Mouse (Mus musculus): ENCODE data around the gene Fam166a. TPM values are rescaled to one million over a fixed set of nuclear protein-coding genes. Genes with fewer than 3 reads are reported as not detected.

Fam166a gene
- polyA plus RNA-seq, 1 experiment from 2014 or later, result 0.88 TPM

DNA sequence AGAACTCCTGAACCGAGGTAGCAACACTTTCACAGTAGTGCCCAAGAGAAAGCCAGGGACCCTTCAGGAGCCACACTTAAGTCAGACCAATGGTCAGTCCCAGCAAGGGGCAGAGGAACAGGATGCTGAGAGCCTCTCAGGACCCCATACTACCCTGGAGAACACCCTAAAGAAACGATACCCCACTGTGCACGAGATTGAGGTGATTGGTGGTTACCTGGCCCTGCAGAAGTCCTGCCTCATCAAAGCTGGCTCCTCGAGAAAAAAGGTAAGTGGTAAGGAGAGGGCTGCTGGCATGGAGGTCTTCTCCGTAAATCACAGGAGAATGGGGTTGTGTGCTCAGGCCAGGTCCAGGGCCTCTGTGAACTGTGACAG, 45.7 kb downstream of the Fam166a start:
- peak overlapping the region; percentile 63; the same call in 1 of the 2 replicates for H3K9ac ChIP-seq (ENCODE audit: low read length)
- H3K4me2 ChIP-seq (ENCODE audit: low read depth, low read length, severe bottlenecking), result no peak overlapping the region
- peaks cover 16% of the 10 kb centered on the region for H3K4me1 ChIP-seq (replicated peaks; ENCODE audit: control insufficient read depth, insufficient read depth, low read length)
- ATAC-seq (replicated peaks; ENCODE audit: low FRiP score), result no peak
- H3K4me3 ChIP-seq (ENCODE audit: low read depth, low read length), result no peak overlapping the region
- 83% methylated on average over 5 of the region's 5 CpGs for whole genome bisulfite sequencing
- H3K9me3 ChIP-seq (ENCODE audit: control insufficient read depth, low read length), result no peaks in the 10 kb centered on the region
- no peak overlapping the region for H3K27ac ChIP-seq (ENCODE audit: low read depth, low read length)
- H3K27me3 ChIP-seq (ENCODE audit: control insufficient read depth, insufficient read depth, low read length), result peaks cover 16% of the 10 kb centered on the region
- no peaks in the 10 kb centered on the region for H3K36me3 ChIP-seq (ENCODE audit: control insufficient read depth, insufficient read depth, low read length)
- DNase-seq (ENCODE audit: low spot score), result no peak

DNA sequence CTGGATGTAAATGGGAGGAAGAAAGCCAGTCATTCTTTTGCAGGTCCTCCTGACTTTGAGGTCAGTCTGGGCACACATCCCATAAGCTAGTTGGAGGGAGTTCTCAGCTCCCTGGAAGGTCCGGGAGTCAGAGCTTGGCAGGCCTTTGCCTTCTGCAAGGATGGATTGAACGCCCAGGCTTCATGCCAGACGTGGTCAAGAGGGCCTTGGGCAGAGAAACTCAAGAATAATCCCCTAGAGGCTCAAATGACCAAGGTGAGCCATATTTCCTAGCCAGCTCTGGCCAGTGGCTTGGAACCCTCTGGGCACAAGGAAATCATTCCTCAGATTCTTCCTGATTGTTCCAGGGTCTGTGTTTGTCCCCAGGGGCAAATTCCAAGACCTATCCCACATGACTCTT, 46.3 kb downstream of the Fam166a start:
- Histone ChIP-seq H3K4me1 (replicated peaks; ENCODE audit: control insufficient read depth, insufficient read depth, low read length) (peaks cover 16% of the 10 kb centered on the region), H3K27ac (ENCODE audit: low read depth, low read length) (no peak overlapping the region), H3K4me3 (ENCODE audit: low read depth, low read length) (no peak overlapping the region), H3K27me3 (ENCODE audit: control insufficient read depth, insufficient read depth, low read length) (peaks cover 16% of the 10 kb centered on the region), H3K9me3 (ENCODE audit: control insufficient read depth, low read length) (no peaks in the 10 kb centered on the region), H3K4me2 (ENCODE audit: low read depth, low read length, severe bottlenecking) (no peak overlapping the region), H3K9ac (ENCODE audit: low read length) (no peak overlapping the region), H3K36me3 (ENCODE audit: control insufficient read depth, insufficient read depth, low read length) (no peaks in the 10 kb centered on the region)
- no peak for ATAC-seq (replicated peaks; ENCODE audit: low FRiP score)
- WGBS, result 80% methylated on average over 3 of the region's 3 CpGs
- no peak for DNase-seq (ENCODE audit: low spot score)

DNA sequence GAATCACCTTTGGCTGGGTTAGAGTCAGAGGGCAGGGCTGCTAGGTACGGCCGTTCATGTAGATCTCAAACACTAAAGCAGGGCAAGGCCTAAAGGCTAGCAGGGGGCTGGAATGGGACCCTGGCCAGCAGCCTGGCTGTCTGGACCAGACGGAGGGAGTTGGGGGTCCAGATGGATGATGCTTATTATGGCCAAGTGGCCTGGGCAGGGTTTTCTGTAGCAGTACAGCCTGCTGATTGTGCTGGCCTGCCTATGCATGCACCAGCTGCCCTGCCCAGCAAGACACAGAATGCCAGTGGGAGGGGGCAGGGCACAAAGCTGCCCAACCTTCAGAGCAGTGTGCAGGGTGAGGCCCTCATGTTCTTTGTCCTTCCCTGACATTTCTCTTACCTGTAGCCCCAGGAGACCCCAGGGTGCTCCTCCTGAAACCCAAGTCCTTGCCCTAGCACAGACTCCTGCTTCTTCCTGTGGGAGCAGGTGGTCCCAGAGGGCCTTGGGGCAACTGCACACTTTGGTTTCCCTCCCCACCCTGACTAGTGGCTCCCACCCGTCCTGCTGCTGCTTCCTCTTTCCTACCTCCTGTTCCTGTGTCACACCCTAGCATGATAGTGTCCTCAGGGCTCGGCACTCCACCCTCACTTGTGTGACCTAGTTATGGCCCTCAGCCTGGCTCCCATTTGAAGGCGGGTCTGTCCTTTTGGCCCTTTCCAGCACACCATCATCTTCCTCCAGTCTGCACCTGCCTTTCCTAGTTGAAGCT, 47.5 kb downstream of the Fam166a start:
- peaks cover 19% of the 10 kb centered on the region for H3K4me1 ChIP-seq (replicated peaks; ENCODE audit: control insufficient read depth, insufficient read depth, low read length)
- ATAC-seq (replicated peaks; ENCODE audit: low FRiP score) (no peak), DNase-seq (ENCODE audit: low spot score) (no peak)
- H3K9ac ChIP-seq (ENCODE audit: low read length), result peak overlapping the region; percentile 27; the same call in 1 of the 2 replicates
- H3K36me3 ChIP-seq (ENCODE audit: control insufficient read depth, insufficient read depth, low read length), result no peaks in the 10 kb centered on the region; the same call in 1 of the 2 replicates
- H3K27me3 ChIP-seq (ENCODE audit: control insufficient read depth, insufficient read depth, low read length), result peaks cover 16% of the 10 kb centered on the region
- H3K4me3 ChIP-seq (ENCODE audit: low read depth, low read length), result no peak overlapping the region
- no peaks in the 10 kb centered on the region for H3K9me3 ChIP-seq (ENCODE audit: control insufficient read depth, low read length)
- 80% methylated on average over 6 of the region's 6 CpGs for WGBS
- no peak overlapping the region for H3K27ac ChIP-seq (ENCODE audit: low read depth, low read length)
- H3K4me2 ChIP-seq (ENCODE audit: low read depth, low read length, severe bottlenecking), result no peak overlapping the region

DNA sequence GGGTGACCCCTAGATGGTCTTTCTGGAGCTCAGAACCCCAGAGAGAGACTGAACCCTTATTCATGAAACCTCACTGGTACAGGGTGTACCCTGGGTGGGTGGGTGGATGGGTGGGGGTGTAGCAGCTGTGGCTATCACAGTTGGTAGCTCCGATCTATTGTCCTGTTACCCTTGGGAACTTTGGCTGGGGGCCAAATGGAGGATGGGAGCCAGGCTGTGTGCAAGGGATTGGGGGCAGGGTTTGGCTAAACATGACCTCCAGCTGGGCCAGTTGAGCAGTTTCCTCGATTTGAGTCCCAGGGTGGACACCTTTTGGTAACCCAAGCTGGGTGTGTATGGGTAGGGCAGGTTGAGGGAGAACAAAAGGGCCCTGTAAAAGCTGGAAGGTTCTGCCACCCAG, 48.2 kb downstream of the Fam166a start:
- WGBS, result 61% methylated on average over 2 of the region's 2 CpGs
- Histone ChIP-seq H3K4me3 (ENCODE audit: low read depth, low read length) (no peak overlapping the region), H3K4me2 (ENCODE audit: low read depth, low read length, severe bottlenecking) (no peak overlapping the region), H3K27me3 (ENCODE audit: control insufficient read depth, insufficient read depth, low read length) (peaks cover 16% of the 10 kb centered on the region), H3K4me1 (replicated peaks; ENCODE audit: control insufficient read depth, insufficient read depth, low read length) (peaks cover 26% of the 10 kb centered on the region), H3K9ac (ENCODE audit: low read length) (no peak overlapping the region), H3K27ac (ENCODE audit: low read depth, low read length) (no peak overlapping the region), H3K36me3 (ENCODE audit: control insufficient read depth, insufficient read depth, low read length) (no peaks in the 10 kb centered on the region; the same call in 1 of the 2 replicates), H3K9me3 (ENCODE audit: control insufficient read depth, low read length) (no peaks in the 10 kb centered on the region)
- no peak for DNase-seq (ENCODE audit: low spot score)
- no peak for ATAC-seq (replicated peaks; ENCODE audit: low FRiP score)

DNA sequence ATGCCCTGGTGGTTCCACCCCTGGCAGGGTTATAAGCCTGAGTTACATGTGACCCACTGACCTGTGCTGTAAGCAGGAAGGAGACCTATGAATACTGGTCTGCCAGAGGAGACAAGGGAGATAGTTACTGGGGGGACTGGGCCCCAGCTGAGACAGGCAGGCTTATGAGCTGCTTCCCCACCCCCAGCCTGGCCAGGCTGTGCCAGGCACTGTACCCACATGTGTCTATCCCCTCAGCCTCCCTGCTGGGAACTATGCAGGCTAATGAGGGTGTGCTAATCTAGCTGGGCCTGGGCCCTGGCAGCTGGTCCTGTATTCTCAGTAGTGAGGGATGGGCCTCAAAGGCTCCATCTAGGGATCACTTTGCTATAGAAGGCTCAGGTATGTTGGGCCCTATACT, 48.7 kb downstream of the Fam166a start:
- Histone ChIP-seq H3K9me3 (ENCODE audit: control insufficient read depth, low read length) (no peaks in the 10 kb centered on the region), H3K4me1 (replicated peaks; ENCODE audit: control insufficient read depth, insufficient read depth, low read length) (peaks cover 26% of the 10 kb centered on the region), H3K27ac (ENCODE audit: low read depth, low read length) (no peak overlapping the region), H3K36me3 (ENCODE audit: control insufficient read depth, insufficient read depth, low read length) (no peaks in the 10 kb centered on the region; the same call in 1 of the 2 replicates), H3K4me2 (ENCODE audit: low read depth, low read length, severe bottlenecking) (no peak overlapping the region), H3K9ac (ENCODE audit: low read length) (no peak overlapping the region), H3K27me3 (ENCODE audit: control insufficient read depth, insufficient read depth, low read length) (peaks cover 16% of the 10 kb centered on the region), H3K4me3 (ENCODE audit: low read depth, low read length) (no peak overlapping the region)
- ATAC-seq (replicated peaks; ENCODE audit: low FRiP score) (no peak), DNase-seq (ENCODE audit: low spot score) (no peak)

DNA sequence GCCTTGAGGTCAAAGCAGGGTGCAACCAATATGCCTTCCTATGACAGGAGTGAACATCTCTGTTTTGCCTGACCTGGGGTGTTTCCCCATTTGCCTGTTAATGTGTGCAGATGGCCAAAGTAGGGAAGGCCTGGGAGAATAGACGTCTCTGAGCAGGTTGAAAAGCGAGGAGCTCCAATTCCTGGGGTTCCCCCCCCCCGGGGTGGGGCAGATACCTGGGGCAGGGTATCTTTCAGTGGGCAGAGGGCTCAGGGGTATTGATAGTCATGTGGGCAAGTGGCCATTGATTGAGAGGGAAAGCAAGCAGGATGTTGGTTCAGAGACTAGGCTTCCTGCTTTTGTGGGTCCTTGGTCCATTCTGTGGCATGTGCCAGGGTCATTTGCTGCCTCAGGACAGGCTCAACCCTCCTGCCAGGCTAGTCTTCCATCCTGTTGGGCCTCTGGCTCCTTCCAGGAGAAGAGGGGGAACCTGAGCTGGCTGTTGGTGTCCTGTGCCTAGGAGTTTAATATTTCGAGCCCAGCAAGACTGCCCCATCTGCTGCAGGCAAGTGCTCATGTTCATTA, 49.3 kb downstream of the Fam166a start:
- ATAC-seq (replicated peaks; ENCODE audit: low FRiP score) (no peak), DNase-seq (ENCODE audit: low spot score) (no peak)
- peaks cover 16% of the 10 kb centered on the region for H3K27me3 ChIP-seq (ENCODE audit: control insufficient read depth, insufficient read depth, low read length)
- H3K36me3 ChIP-seq (ENCODE audit: control insufficient read depth, insufficient read depth, low read length), result no peaks in the 10 kb centered on the region; the same call in 1 of the 2 replicates
- peaks cover 26% of the 10 kb centered on the region for H3K4me1 ChIP-seq (replicated peaks; ENCODE audit: control insufficient read depth, insufficient read depth, low read length)
- no peak overlapping the region for H3K4me2 ChIP-seq (ENCODE audit: low read depth, low read length, severe bottlenecking)
- H3K9me3 ChIP-seq (ENCODE audit: control insufficient read depth, low read length), result no peaks in the 10 kb centered on the region
- no peak overlapping the region for H3K4me3 ChIP-seq (ENCODE audit: low read depth, low read length)
- WGBS, result 75% methylated on average over 4 of the region's 4 CpGs
- no peak overlapping the region for H3K9ac ChIP-seq (ENCODE audit: low read length)
- H3K27ac ChIP-seq (ENCODE audit: low read depth, low read length), result no peak overlapping the region

Other genes with a start within 250 kb of the Fam166a start
- gene Mrpl41, start 243.6 kb upstream of the Fam166a start, polyA plus RNA-seq (2014; fragmentation: Nextera tagmentation; extraction: Ambion mirVana), result 130 and 141 TPM in 2 replicates
- 3.3 and 4.5 TPM in 2 replicates for gene Pnpla7, start 242.7 kb upstream of the Fam166a start, polyA plus RNA-seq (2014; fragmentation: Nextera tagmentation; extraction: Ambion mirVana)
- gene Nsmf, start 164.4 kb upstream of the Fam166a start, polyA plus RNA-seq (2014; fragmentation: Nextera tagmentation; extraction: Ambion mirVana), result 68.0 and 81.2 TPM in 2 replicates
- gene Entpd8, start 138.4 kb upstream of the Fam166a start, polyA plus RNA-seq (2014; fragmentation: Nextera tagmentation; extraction: Ambion mirVana), result not detected in 2 replicates
- 0.31 TPM in 1 of 2 replicates, not detected in the other for gene Noxa1, start 123.6 kb upstream of the Fam166a start, polyA plus RNA-seq (2014; fragmentation: Nextera tagmentation; extraction: Ambion mirVana)
- gene Nrarp, start 38.0 kb upstream of the Fam166a start, polyA plus RNA-seq (2014; fragmentation: Nextera tagmentation; extraction: Ambion mirVana), result 63.6 and 72.1 TPM in 2 replicates
- 1.3 and 1.5 TPM in 2 replicates for gene Tor4a, start 21.9 kb upstream of the Fam166a start, polyA plus RNA-seq (2014; fragmentation: Nextera tagmentation; extraction: Ambion mirVana)
- 110 TPM in 2 replicates for gene Nelfb, start 7.3 kb upstream of the Fam166a start, polyA plus RNA-seq (2014; fragmentation: Nextera tagmentation; extraction: Ambion mirVana)
- gene Stpg3, start 4.1 kb upstream of the Fam166a start, polyA plus RNA-seq (2014; fragmentation: Nextera tagmentation; extraction: Ambion mirVana), result not detected in 2 replicates
- 615 and 680 TPM in 2 replicates for gene Tubb4b, start 6.0 kb downstream of the Fam166a start, polyA plus RNA-seq (2014; fragmentation: Nextera tagmentation; extraction: Ambion mirVana)
- gene Slc34a3, start 15.6 kb downstream of the Fam166a start, polyA plus RNA-seq (2014; fragmentation: Nextera tagmentation; extraction: Ambion mirVana), result not detected in 2 replicates
- not detected in 2 replicates for gene Rnf224, start 18.0 kb downstream of the Fam166a start, polyA plus RNA-seq (2014; fragmentation: Nextera tagmentation; extraction: Ambion mirVana)
- gene Rnf208, start 23.5 kb downstream of the Fam166a start, polyA plus RNA-seq (2014; fragmentation: Nextera tagmentation; extraction: Ambion mirVana), result 33.0 and 37.6 TPM in 2 replicates
- gene Cysrt1, start 23.7 kb downstream of the Fam166a start, polyA plus RNA-seq (2014; fragmentation: Nextera tagmentation; extraction: Ambion mirVana), result not detected in 2 replicates
- 5.1 and 5.8 TPM in 2 replicates for gene AL732309.1, start 28.1 kb downstream of the Fam166a start, polyA plus RNA-seq (2014; fragmentation: Nextera tagmentation; extraction: Ambion mirVana)
- 13.6 and 15.8 TPM in 2 replicates for gene Tmem203, start 36.7 kb downstream of the Fam166a start, polyA plus RNA-seq (2014; fragmentation: Nextera tagmentation; extraction: Ambion mirVana)
- 4.6 and 7.3 TPM in 2 replicates for gene Tprn, start 43.9 kb downstream of the Fam166a start, polyA plus RNA-seq (2014; fragmentation: Nextera tagmentation; extraction: Ambion mirVana)
- gene Ssna1, start 53.7 kb downstream of the Fam166a start, polyA plus RNA-seq (2014; fragmentation: Nextera tagmentation; extraction: Ambion mirVana), result 222 and 238 TPM in 2 replicates
- gene Anapc2, start 53.7 kb downstream of the Fam166a start, polyA plus RNA-seq (2014; fragmentation: Nextera tagmentation; extraction: Ambion mirVana), result 116 and 126 TPM in 2 replicates
- not detected in 2 replicates for gene Tmem210, start 69.4 kb downstream of the Fam166a start, polyA plus RNA-seq (2014; fragmentation: Nextera tagmentation; extraction: Ambion mirVana)
- gene Lrrc26, start 71.2 kb downstream of the Fam166a start, polyA plus RNA-seq (2014; fragmentation: Nextera tagmentation; extraction: Ambion mirVana), result not detected in 2 replicates
- gene Grin1, start 100.4 kb downstream of the Fam166a start, polyA plus RNA-seq (2014; fragmentation: Nextera tagmentation; extraction: Ambion mirVana), result 1.7 and 2.1 TPM in 2 replicates
- gene Man1b1, start 113.6 kb downstream of the Fam166a start, polyA plus RNA-seq (2014; fragmentation: Nextera tagmentation; extraction: Ambion mirVana), result 75.7 and 77.8 TPM in 2 replicates
- gene Dpp7, start 137.6 kb downstream of the Fam166a start, polyA plus RNA-seq (2014; fragmentation: Nextera tagmentation; extraction: Ambion mirVana), result 20.1 and 20.5 TPM in 2 replicates
- 3.1 and 5.4 TPM in 2 replicates for gene Uap1l1, start 146.9 kb downstream of the Fam166a start, polyA plus RNA-seq (2014; fragmentation: Nextera tagmentation; extraction: Ambion mirVana)
- 79.0 and 85.0 TPM in 2 replicates for gene Sapcd2, start 153.6 kb downstream of the Fam166a start, polyA plus RNA-seq (2014; fragmentation: Nextera tagmentation; extraction: Ambion mirVana)
- 0.23 TPM in 1 of 2 replicates, not detected in the other for gene Entpd2, start 177.1 kb downstream of the Fam166a start, polyA plus RNA-seq (2014; fragmentation: Nextera tagmentation; extraction: Ambion mirVana)
- 120 and 128 TPM in 2 replicates for gene Npdc1, start 180.6 kb downstream of the Fam166a start, polyA plus RNA-seq (2014; fragmentation: Nextera tagmentation; extraction: Ambion mirVana)
- not detected in 2 replicates for gene Fut7, start 204.5 kb downstream of the Fam166a start, polyA plus RNA-seq (2014; fragmentation: Nextera tagmentation; extraction: Ambion mirVana)
- gene Abca2, start 210.0 kb downstream of the Fam166a start, polyA plus RNA-seq (2014; fragmentation: Nextera tagmentation; extraction: Ambion mirVana), result 9.9 and 10.2 TPM in 2 replicates
- 0.61 and 0.77 TPM in 2 replicates for gene Clic3, start 238.1 kb downstream of the Fam166a start, polyA plus RNA-seq (2014; fragmentation: Nextera tagmentation; extraction: Ambion mirVana)
- gene Paxx, start 242.3 kb downstream of the Fam166a start, polyA plus RNA-seq (2014; fragmentation: Nextera tagmentation; extraction: Ambion mirVana), result 22.9 and 24.2 TPM in 2 replicates

Data from forebrain, embryonic 11.5 days (tissue).